Mouse (Mus musculus): ENCODE measurements around the gene Itprid1. TPM values are rescaled to one million over a fixed set of nuclear protein-coding genes. Genes with fewer than 3 reads are reported as not detected.

Itprid1 gene
- total RNA-seq, 2 experiments from 2014 or later: 1.5 to 1.6 TPM

GRCm38 (mm10) chr6:55880886-55881285 lies 44.2 kb downstream of the Itprid1 start:
- no peak for DNase-seq (ENCODE audit: extremely low spot score in 1 of 2, low spot score in 1 of 2)

GRCm38 (mm10) chr6:55887598-55887997 lies 50.9 kb downstream of the Itprid1 start:
- DNase-seq (ENCODE audit: extremely low spot score in 1 of 2, low spot score in 1 of 2): no peak

GRCm38 (mm10) chr6:55901568-55902328 lies 65.1 kb downstream of the Itprid1 start:
- DNase-seq (ENCODE audit: extremely low spot score in 1 of 2, low spot score in 1 of 2): no peak

GRCm38 (mm10) chr6:55902329-55902605 lies 65.6 kb downstream of the Itprid1 start:
- no peak for DNase-seq (ENCODE audit: extremely low spot score in 1 of 2, low spot score in 1 of 2)

- DNase-seq (ENCODE audit: extremely low spot score in 1 of 2, low spot score in 1 of 2): no peak
These were observed 82.5 kb downstream of the Itprid1 start for GRCm38 (mm10) chr6:55919206-55919605.

GRCm38 (mm10) chr6:55920282-55920720 lies 83.6 kb downstream of the Itprid1 start:
- no peak for DNase-seq (ENCODE audit: extremely low spot score in 1 of 2, low spot score in 1 of 2)

- no peak for DNase-seq (ENCODE audit: extremely low spot score in 1 of 2, low spot score in 1 of 2)
These were observed 84.4 kb downstream of the Itprid1 start for GRCm38 (mm10) chr6:55920866-55921630.

GRCm38 (mm10) chr6:55944709-55945108 lies 108.0 kb downstream of the Itprid1 start:
- no peak for DNase-seq (ENCODE audit: extremely low spot score in 1 of 2, low spot score in 1 of 2)

- peak; percentile 23 to 53 for DNase-seq (ENCODE audit: extremely low spot score in 1 of 2, low spot score in 1 of 2)
These were observed 113.8 kb downstream of the Itprid1 start for GRCm38 (mm10) chr6:55950345-55951110.

GRCm38 (mm10) chr6:55972998-55973397 lies 136.3 kb downstream of the Itprid1 start:
- peak in 1 of 2 experiments; percentile 10 for DNase-seq (ENCODE audit: extremely low spot score in 1 of 2, low spot score in 1 of 2)

GRCm38 (mm10) chr6:55979766-55980165 lies 143.1 kb downstream of the Itprid1 start:
- no peak for DNase-seq (ENCODE audit: extremely low spot score in 1 of 2, low spot score in 1 of 2)

- no peak for DNase-seq (ENCODE audit: extremely low spot score in 1 of 2, low spot score in 1 of 2)
These were observed 172.0 kb downstream of the Itprid1 start for GRCm38 (mm10) chr6:56008711-56009110.

- DNase-seq (ENCODE audit: extremely low spot score in 1 of 2, low spot score in 1 of 2): no peak
These were observed 175.7 kb downstream of the Itprid1 start for GRCm38 (mm10) chr6:56012384-56012783.

GRCm38 (mm10) chr6:56017291-56017994 lies 180.7 kb downstream of the Itprid1 start, which contains the start of gene Ppp1r17:
TSS of gene Ppp1r17 (plus strand) at chr6:56017497.
- no peak for DNase-seq (ENCODE audit: extremely low spot score in 1 of 2, low spot score in 1 of 2)

GRCm38 (mm10) chr6:56019632-56020031 lies 182.9 kb downstream of the Itprid1 start:
- no peak for DNase-seq (ENCODE audit: extremely low spot score in 1 of 2, low spot score in 1 of 2)

GRCm38 (mm10) chr6:56025533-56025932 lies 188.8 kb downstream of the Itprid1 start:
- no peak for DNase-seq (ENCODE audit: extremely low spot score in 1 of 2, low spot score in 1 of 2)

GRCm38 (mm10) chr6:56027318-56027717 lies 190.6 kb downstream of the Itprid1 start:
- DNase-seq (ENCODE audit: extremely low spot score in 1 of 2, low spot score in 1 of 2): no peak

GRCm38 (mm10) chr6:56027966-56028365 lies 191.3 kb downstream of the Itprid1 start:
- DNase-seq (ENCODE audit: extremely low spot score in 1 of 2, low spot score in 1 of 2): no peak

Measured in layer of hippocampus, postnatal 25 days (tissue).